Mouse (Mus musculus) cerebellum, adult 2 months (tissue): ENCODE data around the gene Btbd16.

ENCODE experiments used
- CTCF ChIP-seq: fragments of 200-500 bp; IDR thresholded peaks from 2 replicates; pipeline ENCODE4 v1.5.1; 2011; ENCODE audit warnings: low read depth, mild to moderate bottlenecking, control low read depth, low read length, moderate library complexity, borderline replicate concordance; ENCODE audit not compliant: insufficient read depth
- POLR2A ChIP-seq: fragments of 200-500 bp; IDR thresholded peaks from 2 replicates; pipeline ENCODE4 v1.6.1; 2011; ENCODE audit warnings: low read length, control low read depth, borderline replicate concordance; ENCODE audit not compliant: insufficient read depth

DNA sequence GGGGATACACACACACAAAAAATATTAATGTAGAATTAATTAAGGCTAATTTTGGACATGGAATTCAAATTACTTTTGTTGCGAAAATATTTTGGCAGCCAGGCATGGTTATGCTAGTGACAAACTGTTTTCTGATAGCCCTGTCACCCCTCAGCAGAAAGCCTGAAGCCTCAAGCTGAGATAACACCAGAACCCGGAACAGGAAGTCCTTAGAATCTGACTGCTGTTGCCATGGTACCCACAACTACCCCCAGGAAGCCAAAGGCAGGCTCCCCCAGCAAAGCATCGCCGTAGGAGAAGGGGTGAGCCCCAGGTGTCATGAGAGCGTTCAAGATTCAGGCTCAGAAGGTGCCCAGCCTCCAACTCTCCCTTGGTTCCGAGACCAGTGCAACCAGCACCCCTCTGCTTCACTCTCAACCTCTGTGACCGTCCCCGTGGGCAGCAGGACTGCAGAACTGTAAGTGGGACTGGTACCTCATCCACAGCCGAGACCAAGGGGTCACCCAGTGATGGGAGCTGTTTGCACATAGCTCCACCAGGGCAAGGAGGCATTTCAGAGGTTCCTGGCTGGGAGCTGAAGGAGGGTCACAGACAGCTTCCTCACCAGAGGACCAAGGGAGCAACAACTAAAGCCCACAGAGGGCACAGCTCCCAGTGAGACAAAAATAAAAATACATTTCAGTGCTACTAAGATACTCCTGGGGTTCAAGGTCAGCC, at the start of gene Btbd16:
- TF ChIP-seq CTCF (no peak), POLR2A (no peak)
